Mouse (Mus musculus): ENCODE measurements at regions not wholly inside any gene's neighbourhood (a gene's known extent, or its start where the extent isn't known, plus 50 kb on each side); places are given as distances from the start of the nearest gene placed in this dataset.
"Not testable (repeated sequence)": the region's sequence is repeated elsewhere in the genome, so short reads cannot be mapped to it uniquely, and the experiment has no call there.

DNA sequence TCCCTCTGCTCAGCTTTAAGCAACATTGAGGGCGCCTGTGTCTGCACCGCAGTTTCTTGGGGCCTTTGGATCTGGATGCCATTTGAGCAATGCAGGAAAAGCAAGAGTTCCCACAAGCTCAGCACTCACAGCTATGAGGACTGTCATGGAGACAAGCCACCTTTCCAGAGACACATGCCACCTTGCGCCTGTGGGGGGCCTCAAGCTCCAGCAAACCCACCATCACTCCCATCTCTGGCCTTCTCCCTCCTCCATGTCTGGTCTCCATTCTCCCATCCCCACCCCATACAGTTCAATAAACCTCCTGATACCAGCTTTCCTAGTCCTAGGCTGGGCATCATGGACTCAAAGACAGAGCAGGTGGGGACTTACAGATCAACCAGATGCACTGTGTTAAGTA is 97.8 kb downstream of the Wdr11 start:
- DNase-seq (ENCODE audit: low spot score in 2 of 2), result no peak

DNA sequence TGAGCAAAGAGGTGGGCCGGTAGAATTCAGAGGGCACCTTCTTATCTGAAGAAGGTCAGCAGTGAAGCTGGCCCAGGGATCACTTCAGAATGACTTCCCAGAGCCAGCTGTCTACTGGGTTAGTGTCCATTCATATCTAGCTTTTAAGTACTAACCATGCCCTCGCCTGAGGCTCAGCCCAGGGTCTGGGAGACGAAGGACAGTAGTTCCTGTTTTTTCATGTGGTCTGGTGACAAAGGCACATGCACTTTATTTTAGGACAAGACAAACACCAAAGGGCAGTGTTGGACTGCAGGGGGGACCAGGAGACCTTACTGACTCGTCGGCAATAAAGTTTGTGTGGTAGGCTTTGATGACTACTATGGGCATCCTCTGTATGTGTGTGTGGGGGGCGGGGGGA is 99.2 kb downstream of the Wdr11 start:
- DNase-seq (ENCODE audit: low spot score in 2 of 2), result no peak

DNA sequence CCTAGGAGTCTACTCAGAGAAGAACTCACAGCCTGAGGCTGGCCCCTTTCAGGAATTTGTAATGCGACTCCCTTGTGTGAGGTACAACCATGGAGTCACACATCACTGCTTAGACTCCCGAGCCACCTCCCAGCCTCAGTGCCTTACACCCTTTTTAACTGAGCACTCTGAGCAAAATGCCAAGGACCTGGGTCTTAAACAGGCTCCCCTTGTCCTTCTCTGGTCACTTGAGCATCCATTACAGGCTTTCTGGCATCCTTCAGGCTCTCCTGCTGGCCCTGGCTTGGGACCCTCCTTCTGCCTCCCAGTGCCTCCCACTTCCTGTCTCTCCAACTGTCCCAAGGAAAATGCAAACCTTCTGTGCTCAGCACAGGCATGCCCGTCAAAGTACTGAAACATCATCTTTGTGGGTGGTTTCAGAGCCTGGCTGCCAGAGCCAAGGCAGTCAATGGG is 100.0 kb downstream of the Wdr11 start:
- DNase-seq (ENCODE audit: low spot score in 2 of 2), result no peak

DNA sequence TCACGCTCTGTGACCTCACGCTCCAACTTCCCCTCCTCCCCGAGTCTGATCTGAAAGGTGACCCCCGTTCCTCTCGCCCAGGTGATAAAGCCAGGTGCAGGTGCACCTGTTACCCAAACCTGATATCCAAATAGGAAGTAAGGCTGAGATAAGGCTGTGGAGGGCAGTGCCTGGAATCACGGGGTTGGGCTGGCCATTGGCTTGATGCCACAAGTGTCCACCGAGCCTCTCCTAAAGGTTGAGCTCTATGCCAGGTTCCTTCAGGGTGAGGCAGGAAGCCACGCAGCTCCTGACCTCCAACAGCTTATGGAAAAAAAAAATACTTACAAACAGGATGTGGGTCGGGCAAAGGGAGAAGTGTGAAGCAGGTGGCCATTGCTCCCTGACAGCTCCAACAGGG is 102.0 kb downstream of the Wdr11 start:
- no peak for DNase-seq (ENCODE audit: low spot score in 2 of 2)

DNA sequence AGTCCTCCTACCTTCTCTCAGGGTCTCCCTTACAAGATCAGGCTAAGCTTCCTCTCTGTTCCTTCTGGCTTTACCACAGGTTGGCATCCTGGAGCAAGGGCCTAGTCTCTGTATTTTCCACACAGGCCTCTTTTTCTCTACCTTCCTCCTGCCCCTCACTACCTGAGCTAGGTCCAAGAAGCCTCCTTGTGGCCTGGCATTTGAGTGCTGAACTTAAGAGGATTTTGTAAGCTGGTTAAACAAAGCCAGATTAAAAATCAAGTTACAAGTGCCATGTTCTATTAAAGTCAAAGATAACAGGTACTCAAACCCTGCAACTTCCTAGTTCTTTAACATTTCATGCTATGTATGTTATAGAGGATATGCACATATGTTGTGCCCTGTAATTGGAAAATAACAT is 102.5 kb downstream of the Wdr11 start:
- DNase-seq (ENCODE audit: low spot score in 2 of 2), result no peak

DNA sequence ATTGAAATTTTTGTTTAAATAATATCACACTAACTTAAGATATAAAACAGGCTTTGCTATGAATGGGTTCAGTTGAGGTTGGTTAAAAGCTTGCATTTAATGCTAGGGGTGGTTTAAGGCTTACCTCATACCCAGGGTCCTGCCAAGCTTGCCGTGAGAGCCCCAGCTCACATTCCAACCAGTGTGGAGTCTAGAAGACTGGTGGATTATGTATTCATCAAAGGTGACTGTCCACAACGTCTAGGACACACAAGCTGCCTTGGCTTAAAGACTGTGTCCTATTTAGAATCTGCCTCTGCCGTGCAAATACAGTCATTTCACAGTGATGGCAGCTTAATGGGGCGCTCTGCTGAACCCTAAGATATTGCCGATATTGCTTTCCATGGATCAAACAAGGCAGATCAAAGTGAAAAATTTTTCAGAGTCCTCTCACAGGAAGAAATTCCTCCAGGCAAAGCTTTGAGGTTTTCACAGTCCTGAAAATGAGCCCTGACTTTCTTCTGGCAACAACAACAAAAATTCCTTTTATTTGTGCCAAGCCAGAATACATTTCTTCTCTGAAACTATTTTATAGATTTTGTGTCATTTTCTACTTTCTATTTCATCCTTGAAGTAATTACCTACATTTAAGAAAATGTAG is 108.4 kb downstream of the Wdr11 start:
- no peak for DNase-seq (ENCODE audit: low spot score in 2 of 2)

DNA sequence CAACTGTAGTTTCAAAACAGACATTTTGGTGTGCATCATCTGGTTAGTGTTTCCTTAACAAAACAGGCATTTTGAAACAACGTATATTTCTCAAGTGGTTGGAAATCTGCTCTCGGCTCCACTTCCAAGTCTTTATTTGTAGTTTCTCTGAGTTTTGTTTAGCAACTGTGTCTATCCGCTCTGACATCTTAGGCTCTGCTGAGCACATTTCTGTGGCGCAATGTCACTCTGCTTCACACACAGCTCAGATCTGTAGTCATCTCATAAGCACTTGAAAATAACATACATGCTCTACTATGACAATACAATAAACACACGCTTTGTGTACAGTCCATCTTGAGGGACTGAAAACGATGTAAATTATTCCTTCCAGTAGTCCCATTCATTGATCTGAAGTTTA is 135.9 kb downstream of the Wdr11 start:
- no peak for DNase-seq (ENCODE audit: low spot score in 2 of 2)

DNA sequence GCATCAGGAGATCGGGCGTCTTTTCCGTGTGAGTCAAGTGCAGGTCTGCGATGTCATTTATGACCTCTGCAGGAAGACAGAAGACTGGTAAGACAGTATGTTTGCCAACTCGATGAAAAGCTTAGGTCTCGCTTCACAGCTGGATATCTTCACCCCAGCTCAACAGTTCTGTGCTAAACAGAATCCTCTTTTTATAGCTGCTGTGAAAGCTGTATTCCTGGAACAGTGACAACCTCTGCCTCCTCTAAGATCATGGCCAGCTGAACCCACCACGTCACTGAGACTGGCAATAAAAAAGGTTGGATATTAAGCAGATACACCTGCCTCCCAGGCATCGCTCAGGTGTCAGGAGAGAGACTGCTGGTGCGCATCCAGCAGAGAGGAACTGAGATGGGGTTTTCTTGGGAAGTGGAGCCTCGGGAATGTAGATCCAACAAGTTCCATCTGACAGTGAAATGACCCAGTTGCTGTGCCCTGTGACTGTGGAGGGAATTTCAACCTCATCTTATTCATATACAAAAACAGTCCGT is 138.1 kb downstream of the Wdr11 start:
- no peak for DNase-seq (ENCODE audit: low spot score in 2 of 2)

DNA sequence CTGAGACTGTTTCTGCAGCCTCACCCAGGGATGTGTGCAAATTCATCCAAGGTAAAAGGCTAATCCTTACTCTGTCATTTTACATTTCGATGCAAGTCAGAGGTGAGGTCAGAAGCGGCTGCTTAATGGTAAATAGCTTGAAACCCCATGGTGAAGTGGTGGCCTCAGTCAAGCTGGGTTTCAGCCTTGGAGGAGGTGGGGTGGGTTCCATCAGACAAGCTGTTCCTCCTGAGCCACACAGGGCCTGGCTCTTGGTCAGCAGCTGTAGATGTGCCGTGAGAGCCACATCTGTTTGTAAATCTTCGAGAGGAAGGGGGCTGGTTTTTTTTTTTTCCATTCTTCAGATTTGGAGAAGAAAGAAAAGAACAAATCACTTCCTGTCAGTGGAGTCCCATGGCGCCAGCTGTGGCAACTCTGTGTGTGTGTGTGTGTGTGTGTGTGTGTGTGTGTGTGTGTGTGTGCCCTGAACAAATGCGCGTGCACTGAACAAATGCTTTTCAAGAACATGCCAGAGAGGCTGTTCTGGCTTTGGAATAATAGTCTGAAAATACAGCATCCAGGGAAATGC is 139.2 kb downstream of the Wdr11 start:
- no peak for DNase-seq (ENCODE audit: low spot score in 2 of 2)

DNA sequence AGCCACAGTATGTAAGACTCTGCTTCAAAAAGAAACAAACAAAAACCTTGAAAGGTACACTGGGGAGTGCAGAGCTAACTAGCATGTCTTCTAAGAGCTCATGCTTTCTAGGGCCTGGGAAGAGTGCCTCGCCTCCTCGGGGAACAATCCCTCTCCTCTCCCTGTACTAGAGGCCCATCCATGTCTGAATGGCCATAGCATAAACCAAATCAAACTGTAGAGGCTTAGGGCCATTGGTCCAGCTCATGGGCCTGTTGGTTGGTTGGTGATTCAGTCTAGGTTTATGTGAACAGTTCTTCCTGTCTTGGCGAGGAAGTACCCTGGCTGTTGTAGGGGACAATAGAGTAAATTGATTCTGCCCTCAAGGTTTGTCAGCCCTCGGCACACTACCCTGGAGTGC is 151.0 kb downstream of the Wdr11 start:
- DNase-seq (ENCODE audit: low spot score in 2 of 2), result no peak

DNA sequence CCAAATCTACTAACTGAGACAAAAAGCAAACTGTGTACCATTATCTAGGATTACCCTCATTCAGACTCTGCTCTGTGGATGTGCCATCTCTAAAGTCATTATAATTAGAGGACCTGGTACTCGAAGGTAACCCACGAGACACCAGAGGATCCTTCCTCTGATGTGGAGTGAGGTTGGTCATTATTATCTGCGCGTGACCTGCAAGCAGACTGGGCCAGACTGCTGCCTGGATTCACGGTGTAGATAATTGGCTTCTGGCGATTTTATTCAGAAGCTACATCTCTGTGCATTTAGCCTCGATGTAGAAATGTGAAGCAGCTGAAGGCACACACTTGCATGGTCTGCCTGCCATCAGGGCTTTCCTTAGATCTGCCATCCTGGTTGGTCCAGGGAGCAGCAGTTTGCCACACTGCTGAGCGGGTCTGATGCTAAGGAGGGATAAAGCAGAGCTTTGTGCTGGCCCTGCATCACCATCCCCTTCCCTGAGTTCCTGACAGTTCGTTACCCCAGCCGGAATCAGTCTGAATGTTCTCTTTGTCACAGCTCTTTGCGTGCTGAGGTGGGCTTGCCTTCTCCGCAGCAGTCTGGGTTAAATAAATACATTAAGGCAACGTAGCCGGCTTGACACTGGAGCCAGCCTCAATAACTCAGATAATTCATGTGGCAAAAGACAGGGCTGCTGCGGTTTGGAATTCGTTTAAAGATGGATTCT is 152.4 kb downstream of the Wdr11 start:
- DNase-seq (ENCODE audit: low spot score in 2 of 2), result no peak

DNA sequence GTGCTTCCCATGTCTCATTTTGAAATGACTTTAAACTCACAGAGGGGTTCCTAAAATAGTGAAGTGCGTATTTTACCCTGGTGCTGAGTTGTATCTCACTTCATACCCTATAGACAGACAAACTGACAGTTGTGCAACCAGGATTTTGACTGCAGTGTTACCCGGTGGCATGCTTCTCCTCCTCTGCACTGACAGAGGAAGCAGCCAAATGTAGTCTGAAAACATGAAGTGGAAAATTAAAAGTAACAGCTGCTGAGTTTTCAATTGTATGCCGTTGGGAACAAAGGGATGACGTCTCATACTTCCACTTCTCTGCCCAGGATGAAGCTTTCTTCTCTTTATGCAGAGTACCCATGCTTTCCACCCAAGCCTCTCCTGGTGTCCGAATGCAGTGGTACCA is 155.0 kb downstream of the Wdr11 start:
- DNase-seq (ENCODE audit: low spot score in 2 of 2), result no peak

DNA sequence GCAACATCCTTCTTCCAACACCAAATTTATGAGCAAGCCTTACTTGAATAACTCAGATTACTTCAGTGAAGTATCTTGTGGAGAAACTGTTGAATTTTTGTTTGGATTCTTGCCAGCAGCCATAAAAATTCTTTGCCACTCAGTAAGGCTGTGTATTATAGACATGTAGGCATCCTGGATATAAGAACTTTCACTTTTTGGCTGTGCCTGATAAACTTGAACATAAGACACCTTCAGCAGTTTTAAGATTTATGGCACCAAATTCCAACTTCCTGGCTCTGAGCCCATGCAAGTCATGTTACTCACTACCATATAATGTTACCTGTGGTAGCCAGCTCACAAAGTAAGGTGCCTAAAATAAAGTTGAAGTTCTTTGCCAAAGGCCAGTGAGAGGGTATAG is 159.3 kb downstream of the Wdr11 start:
- no peak for DNase-seq (ENCODE audit: low spot score in 2 of 2)

DNA sequence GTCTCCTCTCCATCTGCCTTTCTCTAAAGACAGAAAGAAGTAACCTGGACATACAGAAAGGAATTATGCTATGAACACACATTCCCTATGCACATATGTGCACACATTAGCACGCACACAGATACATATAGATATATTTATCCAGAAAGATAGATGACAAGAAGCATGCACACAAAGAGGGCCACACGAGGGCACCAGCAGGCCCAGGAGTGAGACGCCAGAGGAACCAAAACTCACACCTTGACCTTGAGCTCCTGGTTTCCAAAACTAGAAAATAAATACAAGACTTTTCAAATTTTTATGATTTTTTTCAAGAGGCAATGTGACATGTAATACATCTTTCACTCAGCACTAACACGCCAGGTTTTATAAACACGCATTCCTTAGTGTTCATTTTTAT is 163.1 kb downstream of the Wdr11 start:
- DNase-seq (ENCODE audit: low spot score in 2 of 2), result no peak

DNA sequence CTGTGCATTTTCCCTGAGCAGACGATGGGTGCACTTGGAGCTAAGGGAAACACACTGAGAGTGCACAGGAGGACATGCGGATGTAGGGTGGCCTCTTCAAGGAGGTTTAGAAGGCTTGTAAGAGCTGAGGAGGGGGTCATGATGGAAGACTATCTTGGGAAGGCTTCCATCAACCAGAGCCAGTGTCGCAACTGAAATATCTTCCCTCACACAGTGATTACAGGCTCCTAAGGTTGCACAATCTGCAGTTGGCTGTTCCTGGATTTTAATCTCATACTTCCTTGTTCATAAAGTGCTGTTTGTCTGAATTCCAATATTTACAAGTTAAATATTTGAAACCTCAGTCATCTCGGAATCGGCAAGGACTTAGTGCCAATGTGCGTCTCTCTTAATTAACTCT is 164.5 kb downstream of the Wdr11 start:
- no peak for DNase-seq (ENCODE audit: low spot score in 2 of 2)

DNA sequence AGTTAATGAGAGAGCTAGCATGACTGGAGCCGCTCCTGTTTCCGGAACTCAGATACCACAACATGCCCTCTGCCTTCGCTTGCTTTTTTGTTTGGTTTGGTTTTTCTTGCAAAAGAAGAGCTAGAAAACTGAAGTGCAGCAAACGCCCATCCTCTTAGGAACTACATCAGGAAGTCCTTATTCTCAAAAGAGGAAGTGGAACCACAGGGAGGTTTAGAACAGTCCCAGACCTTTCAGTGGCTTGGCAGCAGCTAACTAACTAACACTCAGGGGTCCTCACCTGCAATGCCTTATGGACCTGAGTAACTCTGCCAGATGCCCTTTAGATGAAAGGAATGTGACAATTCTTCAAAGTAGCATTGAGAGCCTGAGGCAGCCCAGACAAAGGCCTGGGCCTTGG is 168.2 kb downstream of the Wdr11 start:
- no peak for DNase-seq (ENCODE audit: low spot score in 2 of 2)

DNA sequence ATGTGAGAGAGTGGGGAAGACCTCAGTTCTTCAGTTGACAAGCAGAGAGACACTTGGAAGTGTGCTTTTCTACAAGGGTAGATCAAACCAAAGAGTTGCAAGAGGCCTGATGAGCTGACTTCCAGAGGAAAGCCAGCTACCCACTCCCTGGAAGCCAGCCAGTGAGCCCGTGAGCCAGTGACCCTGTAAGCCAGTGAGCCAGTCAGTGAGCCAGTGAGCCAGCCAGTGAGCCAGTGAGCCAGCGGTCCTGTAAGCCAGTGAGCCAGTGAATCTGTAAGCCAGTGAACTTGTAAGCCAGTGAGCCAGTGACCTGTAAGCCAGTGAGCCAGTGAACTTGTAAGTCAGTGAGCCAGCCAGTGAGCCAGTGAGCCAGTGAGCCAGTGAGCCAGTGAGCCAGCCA is 168.7 kb downstream of the Wdr11 start:
- no peak for DNase-seq (ENCODE audit: low spot score in 2 of 2)

DNA sequence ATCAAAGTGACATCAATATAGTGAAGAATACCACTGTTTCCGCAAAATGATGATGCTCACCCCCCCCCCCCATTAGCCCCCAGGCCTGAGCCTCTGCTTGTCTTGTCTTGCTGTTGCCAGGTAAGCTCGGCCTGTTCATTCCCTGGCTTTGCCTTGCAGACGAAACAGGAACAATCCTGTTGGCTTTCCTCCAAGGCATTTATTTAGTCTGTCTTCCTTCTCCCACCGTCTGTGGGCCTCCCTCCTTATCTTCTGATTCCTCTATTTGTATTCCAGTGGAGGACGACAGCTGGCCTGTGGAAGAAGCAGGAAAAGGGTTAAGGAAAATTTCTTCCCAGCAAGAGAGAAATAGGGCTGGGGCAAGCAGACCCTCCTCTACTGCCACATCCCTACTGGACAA is 172.1 kb downstream of the Wdr11 start:
- DNase-seq (ENCODE audit: low spot score in 2 of 2), result no peak

DNA sequence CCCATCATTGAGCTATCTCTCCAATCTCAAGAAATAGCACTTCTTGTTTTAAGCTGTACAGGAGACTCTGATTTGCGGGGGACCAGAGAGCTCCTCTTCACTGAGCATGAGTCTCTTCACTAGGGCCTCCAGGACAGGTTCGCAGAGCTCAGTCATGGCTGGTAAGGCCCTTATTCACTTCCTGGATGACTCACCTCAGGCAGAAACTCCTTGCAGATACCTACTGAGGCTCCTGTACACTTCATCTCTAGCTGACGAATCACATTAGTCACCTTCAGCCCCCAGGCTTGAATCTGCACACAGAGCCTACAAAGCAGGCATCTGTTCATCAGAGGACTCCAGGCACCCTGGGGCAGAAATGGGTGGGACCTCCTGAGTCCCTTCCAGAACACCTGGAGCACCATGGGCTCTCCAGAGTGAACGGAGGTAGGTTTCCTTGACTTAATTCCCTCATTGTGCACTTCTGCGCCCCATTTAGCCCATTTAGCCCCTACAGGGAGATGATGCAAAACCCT is 172.8 kb downstream of the Wdr11 start:
- no peak for DNase-seq (ENCODE audit: low spot score in 2 of 2)

DNA sequence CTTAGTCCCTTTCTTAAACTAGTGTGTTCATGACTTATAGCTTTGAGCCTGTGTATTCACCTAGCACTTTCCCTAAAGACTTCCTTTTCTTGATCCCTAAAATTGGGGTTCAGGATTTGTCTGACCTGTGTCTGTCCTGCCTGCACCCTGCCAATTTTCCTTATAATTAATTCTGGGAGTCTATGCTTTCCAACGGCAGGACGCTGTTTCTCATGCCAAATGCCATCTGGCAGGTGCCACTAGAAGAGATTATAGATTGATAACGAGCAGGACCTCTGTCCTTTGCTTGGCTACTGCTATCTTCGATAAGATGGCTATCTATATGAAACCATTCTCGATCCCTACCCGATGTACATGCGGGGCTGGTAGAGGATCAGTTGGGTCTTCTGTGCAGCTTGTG is 174.0 kb downstream of the Wdr11 start:
- DNase-seq (ENCODE audit: low spot score in 2 of 2), result no peak

DNA sequence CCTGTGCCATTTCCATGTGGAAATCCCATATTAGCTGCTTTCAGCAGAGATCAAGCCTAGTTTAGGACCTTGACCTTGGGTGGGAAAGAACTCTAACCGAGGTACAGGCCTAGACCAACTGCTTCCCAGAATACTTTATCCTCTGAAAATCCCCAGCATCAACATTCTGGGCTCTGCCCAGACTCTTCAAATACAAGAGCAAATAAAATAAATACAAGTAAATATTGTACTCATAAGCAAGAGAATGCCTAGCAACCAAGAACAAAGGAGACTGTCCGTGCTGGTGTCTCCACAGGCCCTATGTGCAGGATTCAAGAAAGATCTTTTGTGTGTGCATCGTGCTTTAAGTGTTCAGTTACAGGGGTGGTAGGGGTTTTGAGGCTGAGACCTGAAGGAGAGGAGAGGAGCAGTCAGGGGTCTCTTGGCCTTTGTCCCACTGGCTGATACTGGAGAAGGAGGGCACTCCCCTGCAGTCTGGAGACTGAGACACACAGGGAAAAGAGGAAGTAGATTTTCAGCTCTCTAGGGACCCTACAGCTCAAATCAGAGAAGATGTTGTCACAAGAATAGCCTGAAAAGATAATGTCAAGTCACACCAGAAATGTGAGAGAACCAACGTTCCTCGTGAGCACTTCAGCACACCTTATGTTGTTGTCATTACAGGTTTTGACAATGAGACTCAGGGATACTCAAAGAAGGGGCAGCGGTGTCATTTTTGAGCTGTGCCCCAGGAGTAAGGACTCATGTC is 174.6 kb downstream of the Wdr11 start:
- DNase-seq (ENCODE audit: low spot score in 2 of 2), result no peak

DNA sequence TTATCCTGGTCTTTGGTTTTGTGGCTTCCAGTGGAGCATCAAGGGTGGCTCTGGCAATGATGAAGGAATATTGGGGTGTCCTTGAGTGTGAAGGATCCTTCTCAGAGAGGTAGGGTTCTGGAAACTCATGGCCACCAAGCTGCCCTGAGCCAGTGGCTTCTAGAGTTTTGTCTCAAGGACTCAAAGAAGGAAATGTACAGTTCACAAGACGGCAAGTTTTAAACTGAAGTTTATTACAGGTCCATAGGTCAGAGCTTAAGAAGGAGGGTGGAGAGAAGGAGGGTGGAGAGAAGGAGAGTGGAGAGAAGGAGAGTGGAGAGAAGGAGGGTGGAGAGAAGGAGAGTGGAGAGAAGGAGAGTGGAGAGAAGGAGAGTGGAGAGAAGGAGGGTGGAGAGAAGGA is 178.0 kb downstream of the Wdr11 start:
- DNase-seq (ENCODE audit: low spot score in 2 of 2), result not testable (repeated sequence)

All from frontal cortex, postnatal 36 days (tissue).